Mouse (Mus musculus) right cerebral cortex, postnatal 36 days (tissue): ENCODE measurements at regions not wholly inside any gene's neighbourhood (a gene's known extent, or its start where the extent isn't known, plus 50 kb on each side); places are given as distances from the start of the nearest gene placed in this dataset.

Source experiments
- DNase-seq, 2 experiments: peaks; one replicate each; pipeline ENCODE4 v3.0.0; 2022; ENCODE audit warnings: low spot score in 2 of 2, mixed read lengths in 1 of 2

DNA sequence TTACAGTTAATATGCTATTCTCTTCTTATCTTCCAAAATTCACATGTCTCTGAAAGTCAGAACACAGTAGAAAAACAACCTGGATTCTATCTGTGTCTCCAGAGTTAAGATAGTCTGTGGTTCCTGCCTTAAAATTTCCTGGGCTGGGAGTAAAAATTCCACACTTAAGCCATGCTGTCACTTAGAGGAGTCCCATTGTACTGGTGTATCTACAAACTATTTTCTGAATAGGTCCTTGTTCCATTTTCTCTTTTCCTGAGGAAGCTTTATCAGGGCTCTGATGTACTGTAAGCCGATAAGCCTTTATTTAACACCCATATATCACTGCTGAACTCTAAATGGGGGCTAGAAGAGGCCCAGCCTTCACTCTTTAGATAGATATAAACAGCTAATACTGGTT is 1171.1 kb downstream of the Efnb2 start:
- no peak for DNase-seq

GRCm38 (mm10) chr8:7472153-7472796 is 1188.8 kb downstream of the Efnb2 start:
- no peak for DNase-seq

DNA sequence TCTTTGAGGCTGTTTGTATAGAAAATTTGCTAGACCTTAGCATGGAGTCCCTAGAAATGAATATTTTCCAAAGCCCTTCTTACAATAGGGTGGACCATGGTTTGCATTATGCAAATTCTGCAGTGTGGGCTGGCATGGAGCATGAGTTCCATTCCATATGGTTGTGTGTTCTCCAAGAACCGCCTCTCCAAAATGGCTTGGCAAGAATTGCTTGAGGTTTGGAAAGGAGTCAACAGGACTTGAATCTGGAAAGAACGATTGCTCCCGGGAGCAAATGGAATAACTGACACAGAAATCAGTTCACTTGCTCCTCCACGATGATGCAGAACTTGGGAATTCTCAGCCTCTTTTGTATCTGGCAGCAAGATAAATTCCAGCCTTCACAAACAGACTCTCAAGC is 1191.8 kb downstream of the Efnb2 start:
- peak; percentile 5 to 38 for DNase-seq

DNA sequence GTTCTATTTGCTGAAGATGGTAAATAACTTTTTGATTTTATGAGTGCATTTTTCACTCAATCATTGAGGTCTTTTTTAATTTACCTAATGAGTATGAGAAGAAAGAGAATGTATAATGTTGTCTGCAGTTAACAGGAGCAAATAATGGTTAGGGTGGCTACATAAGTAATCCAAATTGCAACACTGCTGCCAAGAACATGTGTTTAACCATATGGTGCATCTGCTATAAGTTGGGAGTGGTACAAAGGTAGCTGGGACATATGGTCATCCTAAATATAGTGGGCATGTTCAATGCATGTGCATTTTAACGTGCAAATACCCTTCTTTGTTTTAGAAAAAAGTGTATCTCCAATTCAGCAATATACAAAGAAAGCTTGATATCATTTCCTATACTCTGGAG is 1198.2 kb downstream of the Efnb2 start:
- DNase-seq, result no peak

DNA sequence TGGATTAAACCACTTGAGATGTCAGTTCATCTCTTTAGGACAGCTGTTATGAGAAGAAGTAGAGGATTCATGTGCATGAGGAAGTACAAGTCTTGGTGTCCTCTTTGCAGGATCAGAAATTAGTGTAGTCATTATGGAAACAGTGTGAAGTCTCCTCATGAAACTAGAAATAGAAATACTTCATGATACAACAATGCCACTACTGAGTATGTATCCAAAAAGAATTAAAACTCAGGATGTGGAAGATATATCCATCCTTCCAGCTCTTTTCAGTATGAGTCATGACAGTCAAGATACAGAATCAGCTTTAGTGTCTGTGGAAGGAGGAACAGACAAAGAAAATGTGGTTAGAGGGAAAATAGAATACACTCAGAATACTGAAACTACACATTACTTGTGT is 1211.7 kb downstream of the Efnb2 start:
- no peak for DNase-seq

DNA sequence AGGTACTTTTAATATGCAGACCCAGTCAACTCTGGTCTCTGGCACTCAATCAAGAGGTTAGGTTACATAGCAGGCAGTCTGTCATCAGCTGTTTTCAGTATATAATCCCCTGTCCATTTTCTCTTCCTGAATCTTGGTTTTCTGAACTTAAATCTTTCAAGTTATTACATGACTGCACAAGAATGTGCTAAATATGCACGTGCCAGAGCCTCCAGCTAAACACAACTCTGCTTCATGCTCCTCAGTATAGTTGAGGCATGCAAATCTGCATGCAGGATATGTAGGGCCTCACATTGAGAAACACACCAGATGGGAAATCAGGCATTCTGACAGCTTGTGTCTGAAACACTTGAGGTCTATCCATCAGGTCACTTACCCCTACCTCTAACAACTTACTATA is 1214.0 kb downstream of the Efnb2 start:
- DNase-seq, result no peak

GRCm38 (mm10) chr8:7440829-7441228 is 1220.2 kb downstream of the Efnb2 start:
- no peak for DNase-seq

DNA sequence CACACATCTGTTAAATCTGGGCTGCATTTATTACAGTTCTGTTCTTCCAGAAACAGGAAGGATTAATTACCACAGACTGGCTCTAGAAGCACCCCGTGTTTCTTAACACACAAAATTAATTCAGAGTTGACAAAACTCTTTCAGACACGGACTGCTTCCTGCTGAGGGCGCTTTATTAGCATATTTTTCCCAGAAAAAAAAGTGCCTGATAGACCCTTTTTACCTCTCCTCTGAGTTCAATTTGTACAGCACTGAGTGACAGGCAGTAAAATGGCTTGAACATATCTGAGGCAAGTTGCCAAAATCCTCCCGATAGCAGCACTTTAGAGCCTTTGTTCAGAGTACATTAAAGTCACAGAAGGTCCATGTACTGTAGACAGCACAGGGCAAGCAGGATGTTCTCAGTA is 1220.8 kb downstream of the Efnb2 start:
- DNase-seq, result no peak

- DNase-seq, result no peak
Measured at GRCm38 (mm10) chr8:7439869-7440268, 1221.2 kb downstream of the Efnb2 start.

- no peak for DNase-seq
Measured at GRCm38 (mm10) chr8:7430482-7430881, 1230.6 kb downstream of the Efnb2 start.

DNA sequence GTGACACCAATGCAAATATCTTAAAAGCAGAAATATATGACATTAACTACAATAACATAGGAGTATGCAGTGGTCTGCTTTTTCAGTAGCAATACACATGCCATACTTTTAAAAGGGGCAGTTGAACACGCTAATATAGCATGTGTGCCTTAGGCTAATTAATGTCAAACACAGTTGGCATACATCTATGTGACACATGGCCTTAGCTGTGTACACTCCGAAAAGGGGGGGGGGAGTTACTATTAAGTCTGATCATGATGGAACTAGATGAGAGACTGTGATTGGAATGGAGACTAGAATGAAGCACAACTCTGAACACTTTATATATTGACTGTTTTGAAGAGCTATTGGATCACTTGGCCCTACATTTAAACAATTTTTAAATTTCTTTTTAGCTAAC is 1262.9 kb downstream of the Efnb2 start:
- no peak for DNase-seq

DNA sequence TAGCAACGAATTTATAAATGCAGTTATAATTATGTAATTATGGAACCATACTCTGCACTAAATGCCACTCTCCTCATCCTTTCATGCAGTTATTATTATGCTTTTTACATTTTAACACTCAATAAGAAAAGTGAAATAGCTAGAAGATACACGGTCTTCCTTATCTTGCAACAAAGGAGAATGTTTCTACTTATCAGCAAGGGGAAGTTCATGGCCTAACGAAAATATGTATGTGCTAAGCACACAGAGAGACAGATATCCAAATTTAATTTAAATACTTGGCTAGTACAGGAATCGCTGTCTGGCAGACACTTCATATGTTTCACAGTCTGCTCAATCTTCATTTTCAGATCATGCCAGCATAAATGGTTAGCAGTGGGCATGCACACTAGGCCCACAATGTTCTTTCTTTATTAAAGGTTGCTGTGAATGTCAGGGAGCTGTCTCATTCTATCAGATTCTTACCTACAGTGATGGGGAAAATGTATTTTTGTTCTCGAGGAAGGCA is 1263.6 kb downstream of the Efnb2 start:
- no peak for DNase-seq
